Mouse (Mus musculus) small intestine, adult 2 months (tissue): ENCODE results near the gene Zfp566.

Experiments
- CTCF ChIP-seq: fragments of 200-500 bp; IDR thresholded peaks from 2 replicates; pipeline ENCODE4 v1.5.1; 2012; ENCODE audit warnings: low read depth, mild to moderate bottlenecking, control low read depth, inconsistent platforms, low read length, moderate library complexity, mixed read lengths; ENCODE audit not compliant: insufficient replicate concordance, insufficient read length; ENCODE audit errors: extremely low read depth
- POLR2A ChIP-seq: fragments of 200-500 bp; IDR thresholded peaks from 2 replicates; pipeline ENCODE4 v1.6.1; 2012; ENCODE audit warnings: low read depth, mild to moderate bottlenecking, control low read depth, inconsistent platforms, low read length, moderate library complexity

- TF ChIP-seq CTCF (no peak), POLR2A (no peak)
Observed at GRCm38 (mm10) chr7:30031379-30031778, 58.9 kb downstream of the Zfp566 start.
